Mouse (Mus musculus) cerebellum, adult 11 months (tissue): Measurements from ENCODE around the gene Dtx3.
A peak's percentile ranks its signal among the peaks of the same experiment; 100 is the strongest.

Source experiments
- DNase-seq: peaks from one replicate; pipeline ENCODE4 v3.0.0; 2022

Dtx3 gene

DNA sequence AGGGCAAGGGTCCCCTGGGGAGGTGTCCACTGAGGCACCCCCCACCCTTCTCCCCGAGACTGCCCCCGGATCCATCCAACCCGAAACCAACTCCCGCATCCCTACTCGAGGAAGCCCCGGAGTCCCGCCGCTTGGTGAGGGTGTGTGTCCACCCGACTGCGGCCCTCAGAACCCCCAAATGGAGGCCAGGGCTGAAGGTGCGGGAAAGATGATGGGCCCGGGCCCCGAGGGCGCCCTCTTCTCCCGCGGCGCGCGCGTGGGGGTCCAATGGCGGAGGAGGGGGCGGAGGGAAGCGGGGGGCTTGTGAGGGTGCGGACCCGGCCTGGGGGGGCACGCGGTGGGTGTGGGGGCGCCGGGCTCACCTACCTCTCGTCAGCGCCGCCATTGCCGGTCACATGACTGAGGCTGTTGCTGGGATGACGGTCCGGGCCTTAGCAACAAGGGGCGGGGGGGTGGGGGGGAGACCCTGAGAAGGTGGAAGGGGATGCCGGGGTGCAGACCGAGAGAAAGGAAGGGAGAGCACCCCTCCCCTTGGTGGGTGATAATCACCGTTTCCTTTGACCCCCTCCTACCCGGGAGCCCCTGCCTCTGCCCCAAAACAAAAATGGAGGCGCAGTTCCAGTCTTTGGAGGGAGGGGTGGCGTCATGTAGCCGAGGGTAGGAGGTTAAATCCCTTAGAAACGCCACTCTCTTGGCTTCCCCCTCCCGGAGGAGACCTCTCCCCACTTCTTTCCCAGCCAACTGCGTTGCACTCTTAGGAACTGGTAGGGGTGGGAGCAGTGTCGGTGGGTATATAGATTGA lies at the start of gene Dtx3:
Gene Dtx3 (minus strand): TSS at position 401 of the 802 bp plus-strand sequence.
- no peak for DNase-seq

DNA sequence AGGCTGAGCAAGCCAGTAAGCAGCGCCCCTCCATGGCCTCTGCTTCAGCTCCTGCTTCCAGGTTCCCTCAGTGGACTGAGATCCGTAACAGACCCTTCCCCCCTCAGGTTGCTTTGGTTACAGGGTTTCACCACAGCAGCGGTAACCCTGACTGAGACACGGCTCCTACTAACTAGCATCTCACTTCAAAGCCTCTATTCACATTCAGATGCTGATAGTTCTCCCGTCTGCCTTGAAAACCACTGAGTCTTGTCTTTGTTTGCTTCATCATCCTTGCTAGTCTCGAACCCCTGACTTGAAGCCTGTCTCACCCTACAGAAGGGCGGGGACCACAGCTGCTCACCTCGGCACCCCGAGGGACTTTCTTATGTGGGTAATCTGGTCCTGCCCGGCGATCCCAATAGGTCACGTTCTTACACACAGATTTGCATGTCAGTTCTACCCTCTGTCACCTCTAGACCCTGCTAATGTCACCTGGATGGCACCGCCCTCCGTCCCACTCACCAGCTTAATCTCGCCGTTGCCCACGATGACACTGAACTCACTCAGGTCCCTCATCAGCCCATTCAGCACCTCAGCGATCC lies 42.8 kb upstream of the Dtx3 start:
- DNase-seq: no peak

DNA sequence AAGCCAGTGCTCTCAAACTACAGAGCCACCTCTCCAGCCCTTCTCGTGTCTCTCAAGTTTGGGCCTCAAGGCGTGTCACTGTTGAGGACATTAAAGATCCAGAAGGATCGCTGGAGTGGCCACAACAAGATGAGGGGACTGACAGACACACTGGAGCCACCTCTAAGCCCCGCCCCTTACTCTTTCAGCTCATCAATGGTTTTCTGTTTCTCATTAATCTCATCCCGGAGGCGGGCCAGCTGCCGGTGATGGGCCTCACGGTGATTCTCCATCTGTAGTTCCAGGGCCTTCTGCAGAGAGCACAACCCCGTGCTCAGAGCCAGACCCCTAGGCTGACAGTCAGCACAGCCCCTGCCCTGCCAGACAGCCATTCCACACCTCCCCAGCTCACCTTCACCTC lies 41.0 kb upstream of the Dtx3 start:
- no peak for DNase-seq

DNA sequence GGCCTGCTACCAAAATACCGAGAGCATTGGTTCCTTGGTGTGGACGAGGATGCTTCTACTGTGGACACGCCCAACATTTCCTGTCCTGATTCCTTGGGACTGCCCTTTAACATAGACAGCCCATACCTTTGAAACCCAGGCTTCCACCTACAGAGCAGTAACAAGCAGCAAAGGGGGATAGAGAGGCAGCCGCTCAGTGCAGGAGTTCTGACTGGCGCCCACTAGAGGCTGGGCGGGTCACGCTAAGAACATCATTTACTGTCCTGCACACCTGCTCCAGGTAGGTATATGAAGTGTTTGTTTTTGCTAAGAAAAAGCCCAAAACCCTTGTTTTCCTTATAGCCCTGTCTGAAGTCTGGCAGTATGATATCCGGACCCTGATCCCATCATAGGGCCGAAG lies 37.6 kb upstream of the Dtx3 start:
- DNase-seq: no peak

DNA sequence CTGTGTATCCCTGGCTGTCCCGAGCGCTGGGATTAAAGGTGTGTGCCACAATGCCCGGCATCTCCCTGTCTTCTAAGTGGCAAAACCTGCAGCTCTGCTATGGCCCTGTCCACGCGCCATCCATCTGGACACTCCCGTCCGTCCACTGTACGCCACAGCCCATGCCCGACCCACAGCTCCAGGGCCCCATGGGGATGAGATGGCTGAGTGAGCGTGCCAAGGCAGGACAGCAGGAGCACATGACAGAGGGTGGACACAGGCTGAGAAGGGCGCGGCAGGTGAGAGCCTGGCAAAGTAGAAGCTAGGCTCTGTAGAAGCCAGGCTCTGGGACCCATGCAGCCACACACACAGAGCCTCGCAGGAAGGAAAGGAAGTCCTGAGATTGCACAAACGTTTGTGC lies 36.2 kb upstream of the Dtx3 start:
- no peak for DNase-seq

DNA sequence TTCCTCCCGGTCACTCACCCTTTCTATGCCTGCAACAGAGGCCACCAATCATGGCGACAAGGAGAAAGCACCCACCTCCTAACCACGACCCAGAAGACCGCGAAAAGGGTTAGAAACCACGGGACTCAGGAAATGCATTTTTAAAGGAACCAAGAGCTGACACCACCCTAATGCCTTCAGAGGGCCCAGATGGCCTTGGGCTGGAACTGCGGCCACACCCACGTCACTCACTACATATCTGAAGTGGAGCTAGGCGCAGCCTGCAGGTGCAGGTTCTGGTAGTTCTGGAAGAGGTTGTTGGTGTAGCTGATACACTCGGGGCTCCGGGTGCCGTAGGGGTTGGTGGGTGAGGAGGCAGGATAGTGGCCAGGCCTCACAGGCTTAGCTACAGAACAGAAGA lies 35.2 kb upstream of the Dtx3 start:
- DNase-seq: no peak

DNA sequence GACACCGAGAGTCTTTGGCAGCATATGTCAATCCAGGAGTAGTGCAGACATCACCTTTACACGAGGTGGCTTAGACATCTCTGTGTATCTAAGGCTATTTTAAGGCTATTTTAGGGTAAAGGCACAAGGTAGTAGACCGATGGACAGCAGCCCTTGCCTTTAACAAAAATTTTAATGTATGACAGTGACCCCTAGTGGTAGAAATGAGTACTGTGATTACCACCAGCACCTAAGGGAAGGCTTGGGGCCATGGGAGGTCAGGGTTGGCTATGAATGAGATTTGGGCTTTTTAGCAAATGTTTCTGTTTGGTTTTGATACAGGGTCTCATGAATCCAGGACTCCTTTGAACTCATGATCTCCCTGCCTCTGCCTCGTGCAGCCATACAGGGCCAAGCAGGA lies 33.4 kb upstream of the Dtx3 start:
- peak; percentile 52 for DNase-seq

DNA sequence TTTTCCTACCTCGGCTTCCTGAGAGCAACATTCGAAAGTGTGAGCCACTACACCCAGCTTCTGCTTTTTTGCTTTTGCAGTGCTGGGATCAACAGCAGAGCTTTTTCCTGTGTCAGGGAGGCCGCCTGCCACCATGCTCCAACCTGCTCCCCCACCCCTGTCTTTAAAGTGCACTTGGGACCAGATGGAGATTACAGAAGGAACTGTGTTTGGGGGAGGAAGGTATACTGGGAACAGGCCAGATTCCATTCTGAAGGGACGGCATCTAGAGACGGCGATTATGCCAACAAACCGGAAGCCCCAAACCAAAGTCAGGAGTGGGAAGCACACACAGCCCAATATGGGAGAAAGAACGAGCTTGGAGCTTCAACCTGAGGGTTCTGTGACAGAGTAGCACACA lies 31.6 kb upstream of the Dtx3 start:
- no peak for DNase-seq

DNA sequence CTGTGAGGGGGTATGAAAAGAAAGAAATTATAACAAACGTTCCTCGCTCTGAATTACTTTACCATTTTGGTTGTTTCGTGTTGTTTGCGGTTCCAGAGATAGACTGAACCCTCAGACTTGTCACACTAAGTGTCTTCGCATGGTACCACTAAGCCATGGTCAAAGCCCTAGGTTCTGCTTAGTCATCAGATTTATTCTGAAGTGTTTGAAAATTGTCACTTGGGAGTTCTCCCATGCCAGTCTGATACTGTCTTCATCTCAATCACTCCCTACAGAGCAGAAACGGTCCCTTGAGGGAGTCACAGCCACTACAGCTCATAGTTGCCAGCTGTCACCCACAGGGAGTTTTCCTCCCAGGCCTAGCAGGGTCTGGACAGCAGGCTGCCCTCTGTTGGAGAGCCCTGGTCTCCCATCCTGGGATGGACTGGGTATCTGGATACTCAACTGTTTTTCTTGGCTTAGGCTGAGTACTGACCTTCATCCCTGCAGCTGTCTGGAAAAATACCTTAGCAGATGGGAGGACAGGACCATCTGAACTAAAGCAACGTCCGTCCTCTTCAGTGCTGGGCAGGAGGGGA lies 30.9 kb upstream of the Dtx3 start:
- DNase-seq: no peak

DNA sequence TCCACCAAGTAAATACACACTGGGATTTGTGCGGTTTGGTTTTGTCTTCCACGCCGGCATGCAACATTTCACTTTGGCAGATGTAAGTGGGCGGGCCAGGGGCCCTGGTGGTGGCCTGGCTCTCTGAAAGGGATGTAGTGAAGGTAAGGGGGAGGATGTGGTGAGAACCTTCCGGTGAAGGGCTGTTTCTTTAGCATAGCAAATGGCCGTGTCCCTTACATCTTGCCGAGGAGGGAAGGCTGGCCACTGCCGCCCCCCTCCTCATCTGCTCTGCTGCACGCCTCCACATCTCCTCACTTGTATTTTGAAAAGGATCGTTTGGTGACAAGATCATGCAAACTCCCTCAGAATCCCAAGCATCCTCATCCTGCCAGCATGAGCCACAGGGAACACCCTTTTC lies 30.2 kb upstream of the Dtx3 start:
- no peak for DNase-seq

DNA sequence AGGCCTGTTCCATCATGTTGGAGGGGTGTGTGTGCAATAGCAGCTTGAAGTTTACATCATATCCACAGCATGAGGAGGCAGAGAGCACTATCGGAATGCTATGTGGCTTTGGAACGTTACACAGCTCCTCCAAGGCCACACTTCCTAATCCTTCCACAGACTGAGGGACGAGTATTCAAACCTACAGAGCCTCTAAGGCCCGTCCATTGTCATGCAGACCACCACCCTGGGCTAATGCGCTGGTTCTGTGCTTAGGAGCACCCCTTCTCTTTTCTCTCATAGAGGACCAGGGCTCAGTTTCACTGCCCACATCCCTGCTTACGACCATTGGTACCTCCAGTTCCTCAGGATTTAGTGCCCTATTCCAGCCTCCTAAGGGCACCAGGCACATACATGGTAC lies 29.7 kb upstream of the Dtx3 start:
- DNase-seq: no peak

DNA sequence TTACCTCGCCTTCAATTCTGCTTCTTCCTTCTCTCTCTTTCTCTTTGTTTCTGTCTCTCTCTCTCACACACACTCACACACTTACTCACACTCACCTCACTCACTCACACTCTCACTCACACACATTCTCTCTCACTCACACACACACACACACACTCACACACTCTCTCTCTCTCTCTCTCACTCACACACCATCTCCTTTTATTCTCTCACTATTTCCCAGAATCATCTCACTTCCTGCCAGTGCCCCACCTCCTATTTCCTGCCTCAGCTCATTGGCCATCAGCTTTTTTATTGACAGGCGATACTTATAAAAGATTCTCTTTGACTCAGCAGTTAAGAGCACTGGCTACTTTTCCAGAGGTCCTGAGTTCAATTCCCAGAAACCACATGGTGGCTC lies 22.8 kb upstream of the Dtx3 start:
- DNase-seq: no peak

DNA sequence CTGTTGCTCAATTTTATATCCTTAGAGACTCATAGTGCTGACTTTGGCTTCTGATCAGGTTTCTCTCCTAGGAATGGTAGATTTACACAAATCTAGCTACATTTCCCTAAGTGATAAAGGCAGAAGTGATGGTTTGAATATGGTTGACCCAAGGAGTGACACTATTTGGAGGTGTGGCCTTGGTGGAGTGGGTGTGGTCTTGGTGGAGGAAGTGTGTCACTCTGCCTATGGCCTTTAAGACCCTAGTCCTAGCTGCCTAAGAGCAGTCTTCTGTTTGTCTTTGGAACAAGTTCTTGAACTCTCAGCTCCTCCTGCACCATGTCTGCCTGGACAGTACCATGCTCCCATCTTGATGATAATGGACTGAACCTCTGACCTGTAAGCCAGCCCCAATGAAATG lies 21.6 kb upstream of the Dtx3 start:
- DNase-seq: no peak

DNA sequence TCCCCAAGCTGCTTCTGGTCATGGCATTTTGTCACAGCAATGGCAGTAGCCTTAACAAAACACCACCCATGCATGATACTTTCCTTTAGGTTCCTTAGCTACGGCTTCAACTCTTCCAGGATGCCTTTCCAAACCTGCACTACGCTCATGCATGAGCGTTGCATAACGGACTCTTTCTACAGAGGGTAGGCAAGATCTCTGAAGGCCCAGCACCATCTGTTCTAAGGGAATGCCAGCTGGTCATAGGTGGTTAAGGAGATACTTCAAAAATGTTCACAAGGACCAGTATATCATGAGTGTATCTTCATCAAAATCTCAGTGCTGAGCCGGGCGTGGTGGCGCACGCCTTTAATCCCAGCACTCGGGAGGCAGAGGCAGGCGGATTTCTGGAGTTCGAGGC lies 20.9 kb upstream of the Dtx3 start:
- DNase-seq: no peak

DNA sequence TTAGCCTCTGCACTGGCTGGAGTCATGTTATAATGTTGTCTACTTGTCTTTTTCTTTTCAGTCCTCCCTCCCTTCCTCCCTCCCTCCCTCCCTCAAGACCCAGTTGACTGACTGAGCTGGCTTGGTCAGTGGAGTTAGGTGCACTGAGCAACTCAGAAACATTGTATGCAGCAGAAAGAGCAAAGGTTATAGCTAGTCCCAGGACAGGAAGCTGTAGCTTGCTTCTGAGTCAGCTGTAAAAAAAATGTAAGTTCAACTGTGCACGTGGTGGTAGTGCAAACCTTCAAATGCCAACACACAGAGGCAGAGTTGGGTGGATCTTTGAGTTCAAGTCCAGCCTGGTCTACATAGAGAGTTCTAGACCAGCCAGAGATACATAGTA lies 18.9 kb upstream of the Dtx3 start:
- DNase-seq: no peak

DNA sequence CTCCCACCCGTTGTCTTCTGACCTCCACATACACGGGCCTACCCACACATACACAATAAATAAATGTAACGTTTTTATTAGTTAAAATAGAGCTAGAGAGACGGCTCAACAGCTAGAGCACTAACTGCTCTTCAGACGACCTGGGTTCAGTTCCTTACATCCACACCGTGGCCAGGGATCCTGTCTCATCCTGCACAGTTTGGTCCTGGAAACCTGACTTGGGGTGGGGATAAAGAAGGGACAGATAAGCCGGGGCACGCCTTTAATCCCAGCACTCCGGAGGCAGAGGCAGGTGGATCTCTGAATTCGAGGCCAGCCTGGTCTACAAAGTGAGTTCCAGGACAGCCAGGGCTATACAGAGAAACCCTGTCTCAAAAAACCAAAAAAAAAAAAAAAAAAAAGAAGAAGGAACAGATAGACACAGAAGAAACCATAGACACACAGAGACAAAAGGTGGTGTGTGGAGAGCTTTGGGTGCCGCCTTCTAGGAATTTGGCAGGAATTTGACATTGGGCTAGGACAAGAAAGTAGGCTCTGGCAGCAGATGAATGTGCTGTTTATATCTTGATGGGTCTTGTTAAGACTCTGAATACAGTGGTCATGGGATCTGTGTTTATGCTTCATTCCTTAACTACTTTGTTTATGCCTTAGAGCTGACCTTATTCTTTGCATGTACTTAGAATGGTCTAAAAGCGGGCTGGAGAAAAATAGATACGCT lies 18.3 kb upstream of the Dtx3 start:
- DNase-seq: no peak

DNA sequence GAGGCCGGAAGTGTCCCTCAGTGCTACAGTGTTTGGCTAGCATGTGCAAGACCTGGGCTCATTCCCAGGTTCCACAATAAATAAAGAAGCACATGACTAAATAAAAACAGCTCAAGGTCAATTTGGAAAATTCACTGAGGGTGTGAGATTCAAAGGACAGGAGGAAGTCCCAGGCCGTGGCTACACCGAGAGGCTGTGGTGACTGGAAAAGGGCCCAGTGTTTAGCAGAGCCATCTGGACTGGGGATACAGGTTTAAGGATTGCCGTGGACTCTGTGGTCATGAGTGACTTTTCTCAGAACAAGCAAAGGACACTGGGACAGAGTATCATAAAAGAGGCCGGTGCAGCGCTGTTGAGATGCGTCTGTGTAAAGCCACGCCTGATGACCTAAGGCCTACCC lies 17.7 kb upstream of the Dtx3 start:
- no peak for DNase-seq

DNA sequence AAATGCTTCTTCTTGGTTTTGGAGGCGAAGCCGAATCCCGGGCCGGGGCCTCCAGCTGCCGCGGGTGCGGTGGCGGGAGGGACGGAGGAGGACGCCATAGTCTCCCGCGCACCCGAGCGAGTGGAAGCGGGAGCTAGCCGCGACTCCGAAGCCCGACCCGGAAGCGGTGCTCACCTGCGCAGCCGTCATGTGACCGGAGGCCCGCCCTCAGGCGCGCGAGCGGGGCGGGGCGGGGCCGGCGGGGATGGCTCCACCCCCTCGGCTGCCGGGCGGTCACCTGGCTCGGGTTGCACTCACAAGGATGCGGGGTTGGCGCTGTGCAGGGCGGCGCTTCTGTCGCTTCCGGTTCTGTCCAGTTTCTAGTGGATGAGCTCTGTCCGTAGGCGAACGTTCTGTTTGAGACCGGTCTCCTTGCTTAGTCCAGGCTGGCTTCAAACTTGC lies 15.9 kb upstream of the Dtx3 start, which contains the start of gene Pip4k2c:
Gene Pip4k2c (minus strand): TSS at position 172 of the 441 bp plus-strand sequence.
- peak; percentile 94 for DNase-seq

DNA sequence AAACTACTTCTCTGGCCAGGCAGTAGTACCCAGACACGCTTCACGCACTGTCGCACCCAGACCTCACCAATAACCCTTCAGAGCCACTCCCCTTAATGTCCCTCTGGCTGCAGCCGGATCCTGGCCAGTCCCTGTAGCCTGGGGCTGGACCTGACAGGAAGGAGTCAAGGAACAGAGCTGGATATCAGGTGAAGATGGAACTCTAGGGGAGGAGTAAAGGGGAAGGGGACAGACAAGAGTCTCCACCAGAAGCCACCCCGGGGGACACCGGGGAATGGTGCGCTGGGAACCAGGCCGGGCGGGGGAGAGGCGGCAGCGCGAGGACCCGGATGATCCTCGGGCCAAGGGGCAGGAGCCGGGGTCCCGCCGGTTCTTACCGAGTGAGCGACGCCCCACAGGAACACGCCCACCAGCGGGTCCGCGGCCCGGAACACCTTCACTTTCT lies 15.5 kb upstream of the Dtx3 start:
- DNase-seq: no peak

DNA sequence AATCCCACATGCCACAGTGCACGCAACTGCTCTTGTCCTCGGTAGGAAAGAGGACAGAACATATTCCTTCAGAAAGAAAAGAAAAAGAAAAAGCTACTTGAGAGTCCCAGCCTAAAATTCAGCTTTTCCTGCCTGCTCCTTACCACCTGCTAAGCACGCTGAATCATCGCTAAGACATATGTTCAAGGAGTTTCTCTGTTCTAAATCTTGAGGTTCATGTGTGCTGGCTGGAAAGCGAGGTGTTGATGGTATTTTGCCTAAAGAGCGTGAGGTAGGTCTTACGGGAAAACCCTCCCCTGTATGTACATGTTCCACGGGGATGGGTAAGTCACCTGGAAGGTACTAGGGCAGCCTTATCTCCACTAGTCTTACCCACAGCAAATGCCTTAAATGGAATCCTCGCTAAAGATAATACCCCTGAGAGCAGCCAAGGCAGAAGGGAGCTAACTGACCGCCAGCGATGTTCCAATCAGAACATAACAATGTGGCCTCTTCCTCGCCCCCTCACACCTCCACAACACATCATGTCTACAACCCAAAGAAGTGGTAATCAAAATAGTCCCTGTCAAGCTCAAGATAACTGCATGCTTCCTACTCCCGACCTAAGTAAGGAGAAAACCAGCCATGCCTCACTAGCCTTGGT lies 14.5 kb upstream of the Dtx3 start:
- DNase-seq: no peak

DNA sequence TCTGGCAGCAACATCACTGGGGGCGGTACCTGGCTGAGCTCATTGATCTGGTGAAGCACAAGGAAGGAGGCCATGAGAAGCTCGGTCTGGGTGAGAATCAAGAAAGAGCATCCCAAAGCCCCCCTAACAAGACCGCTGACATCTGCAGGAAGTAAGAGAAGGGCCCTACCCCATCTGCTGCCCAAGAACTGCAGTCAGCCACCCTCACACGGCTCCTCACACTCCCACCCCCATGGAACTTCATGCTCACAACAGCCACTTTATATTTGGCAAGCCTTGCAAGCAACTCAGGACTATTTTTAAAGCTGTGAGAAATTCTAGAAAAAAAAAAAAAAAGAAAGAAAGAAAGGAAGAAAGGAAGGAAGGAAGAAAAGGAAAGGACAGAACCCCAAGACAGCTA lies 13.4 kb upstream of the Dtx3 start:
- DNase-seq: no peak

DNA sequence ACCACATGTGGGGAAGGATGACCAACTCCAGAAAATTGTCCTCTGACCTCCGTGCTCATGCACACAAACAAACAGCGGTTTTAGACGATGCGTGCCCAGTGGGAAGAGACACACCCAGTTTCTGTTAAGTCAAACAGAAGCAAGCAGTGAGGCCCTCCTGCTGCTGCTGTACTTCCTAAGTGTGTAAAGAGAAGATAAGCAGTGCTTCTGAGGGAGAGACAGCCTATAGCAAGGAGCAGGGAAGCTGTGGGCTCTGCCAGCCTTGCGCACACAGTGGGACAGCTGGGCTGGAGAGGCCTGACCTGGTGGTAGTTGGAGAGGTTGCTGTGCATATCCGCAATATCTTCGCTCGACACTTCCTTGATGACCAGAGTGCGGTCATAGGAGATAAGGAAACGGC lies 9.8 kb upstream of the Dtx3 start:
- DNase-seq: no peak

DNA sequence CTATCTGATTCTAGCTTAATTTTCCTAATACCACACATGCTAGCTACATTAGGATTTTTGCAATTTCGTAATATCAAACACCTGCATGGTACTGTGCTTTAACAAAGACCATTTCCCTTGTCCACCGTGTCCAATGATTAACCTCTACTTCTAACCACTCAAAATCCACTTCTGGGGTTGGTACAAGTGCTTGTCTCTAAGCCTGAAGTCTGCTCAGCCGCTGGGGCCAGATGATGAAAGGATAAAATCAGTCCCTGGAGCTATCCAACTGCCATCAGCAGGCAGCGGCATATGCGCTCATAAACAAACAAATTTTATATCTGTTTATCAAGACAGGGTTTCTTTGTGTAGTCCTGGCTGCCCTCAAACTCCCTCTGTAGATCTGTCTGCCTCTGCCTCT lies 9.1 kb upstream of the Dtx3 start:
- no peak for DNase-seq
